Mouse (Mus musculus) layer of hippocampus, adult 2 months (tissue): Measurements from ENCODE around the gene Tada2a. TPM values are rescaled to one million over a fixed set of nuclear protein-coding genes. Genes with fewer than 3 reads are reported as not detected.

Experiments
- DNase-seq, 2 experiments: peaks; one replicate each; pipeline ENCODE4 v3.0.0; 2022; ENCODE audit warnings: low spot score in 2 of 2
- H3K27ac ChIP-seq: fragments of 200-600 bp; 2 replicates; pipeline ENCODE4 v1.8.1; 2022
- H3K4me3 ChIP-seq: fragments of 200-600 bp; 2 replicates; pipeline ENCODE4 v1.8.1; 2022; ENCODE audit warnings: mild to moderate bottlenecking
- CTCF ChIP-seq: fragments of 200-600 bp; conservative IDR thresholded peaks from 2 replicates; pipeline ENCODE4 v1.8.1; 2022; ENCODE audit warnings: antibody characterized with exemption, mild to moderate bottlenecking, moderate library complexity
- long read RNA-seq, 2 experiments: library from polyadenylated mRNA; stranded (forward); transcript quantifications; one replicate each; pipeline ENCODE4 v2.0.0; 2021; ENCODE audit warnings: borderline mapping rate in 2 of 2
- total RNA-seq, 2 experiments: library from RNA; stranded (reverse); gene quantifications; 2 replicates each; pipeline ENCODE4 v1.2.3; 2021

Gene Tada2a
- total RNA-seq = 10 to 100 TPM; 33.0 to 33.8 TPM
- long read RNA-seq, experiment 1, transcript Tada2a-201 (16 exons, 2,151 nt) = major isoform, 14 of 21 reads
- long read RNA-seq, experiment 1, partial matches to known transcripts = 1 of 21 reads
- long read RNA-seq, experiment 1, other reads (novel, unspliced or antisense) = 6 of 21 reads
- long read RNA-seq, experiment 2, transcript Tada2a-201 (16 exons, 2,151 nt) = major isoform, 10 of 20 reads
- long read RNA-seq, experiment 2, partial matches to known transcripts = 1 of 20 reads
- long read RNA-seq, experiment 2, other reads (novel, unspliced or antisense) = 9 of 20 reads

DNA sequence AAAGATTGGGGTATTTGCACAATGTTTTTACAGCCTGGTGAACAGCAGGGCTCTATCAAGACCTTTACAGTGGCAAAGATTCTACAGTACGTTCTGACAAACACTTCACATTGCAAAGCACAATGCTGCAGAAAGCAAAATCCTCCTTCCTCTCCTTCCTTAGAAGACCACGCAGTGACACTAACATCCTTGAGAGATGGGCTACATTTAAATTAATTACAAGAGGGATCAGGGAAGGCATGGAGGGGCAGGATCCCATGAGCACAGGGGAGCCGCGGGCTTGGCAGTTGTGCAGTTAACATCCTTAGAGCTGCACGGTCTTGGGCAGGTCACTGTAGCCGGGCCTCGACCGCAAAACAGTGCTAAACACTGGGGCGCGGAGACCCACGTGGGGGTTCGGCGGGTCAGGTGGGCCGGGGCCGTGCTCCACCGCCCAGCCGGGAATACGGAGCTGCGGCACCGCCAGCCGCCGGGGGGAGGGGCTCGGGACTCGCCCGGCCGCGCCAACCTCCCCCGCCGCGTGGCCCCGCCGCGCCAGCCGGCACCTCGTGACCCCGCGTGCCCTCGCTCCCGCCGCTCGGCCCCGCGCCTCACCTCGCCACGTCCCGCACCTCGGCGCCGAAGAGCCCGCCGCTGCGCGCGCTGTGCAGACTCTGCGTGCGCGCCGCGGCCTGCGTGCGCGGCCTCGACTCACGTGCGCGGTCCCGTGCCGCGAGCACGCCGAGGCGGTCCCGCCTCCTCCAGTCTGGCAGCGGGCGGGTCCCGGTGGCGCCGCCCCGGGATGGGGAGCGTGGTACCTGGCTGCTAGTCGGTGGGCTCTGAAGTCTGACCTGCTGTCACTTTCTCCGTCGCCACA lies at the start of gene Tada2a, which contains the start of gene Acaca:
Tada2a (minus strand) TSS at position 658 of the 856 bp plus-strand sequence.
Acaca (plus strand) TSS at position 730 of the 856 bp plus-strand sequence.
- TF ChIP-seq CTCF = no peak; the same call in 1 of the 2 replicates
- DNase-seq = peak; percentile 47 to 80
- peak within 1 kb of the TSS; percentile 88 for H3K27ac ChIP-seq
- H3K4me3 ChIP-seq = peak within 1 kb of the TSS; percentile 81

DNA sequence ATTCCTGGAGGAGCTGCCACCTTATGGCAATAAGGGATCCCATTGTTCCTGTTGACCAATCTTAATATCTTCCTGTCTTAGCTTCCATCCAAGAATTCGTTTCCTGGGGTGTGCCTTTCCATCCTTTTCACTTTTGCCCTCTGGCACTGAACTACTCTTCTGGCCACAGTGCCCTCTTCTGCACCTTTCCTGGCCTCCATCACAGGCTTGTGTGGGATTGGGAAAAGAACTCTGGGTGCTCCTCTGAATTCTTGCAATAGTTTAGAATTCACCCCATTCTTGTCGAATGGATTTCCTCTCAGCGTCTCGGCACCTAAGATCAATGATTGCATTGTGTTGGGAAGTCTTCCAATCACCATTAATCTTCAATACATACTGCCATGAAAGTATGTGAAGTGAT lies 49.2 kb upstream of the Tada2a start:
- TF ChIP-seq CTCF = no peak
- Histone ChIP-seq H3K27ac (peak overlapping the region; percentile 95; the same call in 1 of the 2 replicates), H3K4me3 (peak overlapping the region; percentile 97)
- DNase-seq = no peak

DNA sequence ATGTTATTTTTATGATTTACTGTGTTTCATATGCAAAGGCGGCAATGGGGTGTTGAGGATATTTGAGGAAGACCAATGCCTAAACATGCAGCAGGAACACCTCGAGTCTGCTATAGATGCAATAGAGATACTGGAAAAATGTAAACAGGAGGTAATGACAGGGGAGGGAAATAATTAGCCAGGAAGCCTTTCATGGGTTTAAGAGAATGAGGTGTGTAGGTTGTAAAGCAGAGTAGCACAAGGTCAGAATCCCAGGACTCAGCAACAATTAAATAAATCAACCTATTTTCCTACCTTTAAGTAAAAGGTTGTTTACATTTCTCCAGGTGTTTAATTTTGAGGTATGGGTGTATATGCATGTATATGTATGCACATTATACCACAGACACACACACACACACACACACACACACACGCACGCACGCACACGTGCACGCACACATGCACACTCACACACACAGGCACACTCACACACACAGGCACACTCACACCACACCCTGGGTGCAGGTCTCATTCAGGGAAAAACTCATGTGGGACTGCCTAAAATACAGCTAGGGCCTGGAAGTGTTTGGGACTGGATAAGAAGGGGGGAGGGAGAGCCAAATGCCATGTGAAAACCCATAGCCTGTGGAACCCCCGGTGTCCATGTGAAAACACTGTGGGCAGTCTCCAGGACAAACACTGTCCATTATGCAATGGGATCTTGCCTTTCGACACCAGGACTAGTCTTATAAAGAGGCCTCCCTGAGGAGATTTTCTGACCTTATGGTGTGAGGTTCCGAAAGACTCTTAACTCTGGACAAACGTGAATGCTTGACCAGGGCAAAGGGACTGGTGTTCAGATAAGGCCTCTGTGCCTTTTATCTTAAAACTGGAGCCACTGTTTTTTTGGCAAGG lies 43.4 kb upstream of the Tada2a start:
- DNase-seq = no peak
- H3K27ac ChIP-seq = no peak overlapping the region
- H3K4me3 ChIP-seq = no peak overlapping the region
- no peak for TF ChIP-seq CTCF

DNA sequence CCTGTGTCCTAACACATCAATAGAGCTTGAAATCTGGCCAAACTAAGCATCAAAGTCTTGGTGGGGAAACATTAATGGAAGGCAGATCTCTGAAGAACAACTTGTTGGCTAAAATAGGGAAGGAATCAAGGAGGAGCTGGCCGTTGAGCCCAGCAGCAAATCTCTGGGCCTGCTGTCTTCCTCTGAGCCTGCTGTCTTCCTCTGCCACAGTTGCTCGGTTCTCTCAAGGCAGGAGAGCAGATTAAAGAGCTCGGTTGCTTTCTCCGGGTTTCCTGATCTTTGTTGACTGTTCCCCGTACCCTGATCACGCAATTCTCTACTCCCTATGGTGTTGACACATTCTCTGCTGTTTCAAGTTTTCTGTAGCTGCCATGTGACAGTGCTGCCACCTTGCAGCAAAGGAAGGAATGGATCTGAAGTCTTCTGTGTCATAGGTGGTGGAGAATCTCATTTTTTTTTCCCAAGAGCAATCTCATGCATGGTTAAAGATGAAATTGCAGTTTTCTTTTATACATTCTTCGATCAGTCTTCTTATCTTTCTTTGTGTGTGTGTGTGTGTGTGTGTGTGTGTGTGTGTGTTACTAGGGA lies 39.4 kb upstream of the Tada2a start:
- DNase-seq = peak; percentile 29 to 44
- peak; percentile 83 for TF ChIP-seq CTCF
- peak overlapping the region; percentile 31; the same call in 1 of the 2 replicates for H3K4me3 ChIP-seq
- peak overlapping the region; percentile 46; the same call in 1 of the 2 replicates for H3K27ac ChIP-seq

DNA sequence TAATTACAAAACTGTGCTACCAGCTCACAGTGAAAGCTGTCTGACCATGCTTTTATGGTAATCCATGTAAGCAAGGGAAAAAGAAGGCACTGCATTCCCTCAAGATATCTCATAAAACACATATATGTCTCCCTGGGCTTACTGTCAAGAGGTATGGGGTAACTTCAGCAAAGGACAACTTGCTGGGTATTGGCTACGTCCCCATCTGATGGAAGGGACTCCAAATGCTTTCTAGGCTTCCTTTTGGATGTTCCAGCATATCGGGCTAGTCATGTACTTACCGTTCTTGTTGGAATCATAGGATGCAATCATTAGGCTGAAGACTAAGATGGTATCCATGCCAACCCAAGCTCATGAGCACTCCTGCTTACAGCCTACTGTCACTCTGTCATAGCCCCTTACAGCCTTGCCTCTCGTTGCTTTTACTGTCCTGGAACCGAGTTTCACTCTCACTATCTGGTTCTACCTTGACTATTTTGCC lies 37.7 kb upstream of the Tada2a start, which contains the start of gene Gm11437:
Gm11437 (minus strand) TSS at position 431 of the 481 bp plus-strand sequence.
- Histone ChIP-seq H3K4me3 (no peak within 1 kb of the TSS), H3K27ac (no peak within 1 kb of the TSS)
- no peak for DNase-seq
- TF ChIP-seq CTCF = no peak

DNA sequence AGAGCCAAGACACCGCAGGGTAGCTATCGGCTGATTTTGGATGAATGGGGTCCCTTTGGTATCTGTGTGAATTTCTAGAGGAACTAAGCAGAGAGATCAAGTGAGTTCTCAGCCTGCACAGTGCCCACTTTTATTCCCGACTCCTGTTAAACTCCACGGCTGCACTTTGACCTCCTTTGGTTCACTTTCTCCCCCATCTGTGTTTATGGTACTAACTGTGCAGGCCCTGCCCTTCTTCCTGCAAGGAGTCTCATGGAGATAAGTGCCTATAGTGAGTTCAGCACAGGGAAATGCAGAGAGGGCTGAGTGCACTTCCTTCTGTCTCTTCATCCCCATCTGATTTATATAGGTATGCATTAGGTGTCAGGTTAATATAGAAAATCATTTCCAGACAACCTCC lies 35.2 kb upstream of the Tada2a start:
- TF ChIP-seq CTCF = no peak
- no peak for DNase-seq
- no peak overlapping the region for H3K4me3 ChIP-seq
- H3K27ac ChIP-seq = no peak overlapping the region

DNA sequence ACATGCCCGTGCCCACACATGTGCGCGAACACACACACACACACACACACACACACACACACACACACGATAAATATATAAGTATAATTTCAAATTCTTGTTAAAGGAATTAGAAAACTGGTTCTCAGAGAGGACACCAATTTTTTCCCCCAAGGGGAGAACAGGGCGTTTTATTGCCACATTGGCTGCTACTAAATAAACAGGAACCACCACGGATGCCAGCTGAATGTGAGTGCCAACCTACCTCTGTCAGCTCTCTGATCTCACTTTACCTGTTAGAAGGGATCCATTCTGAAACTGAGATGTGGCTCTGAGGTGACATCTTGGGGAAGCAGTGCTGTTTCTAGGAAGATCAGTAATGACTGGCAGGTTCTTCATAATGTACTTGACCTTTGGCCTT lies 34.7 kb upstream of the Tada2a start:
- TF ChIP-seq CTCF = no peak
- no peak overlapping the region for H3K4me3 ChIP-seq
- DNase-seq = no peak
- H3K27ac ChIP-seq = no peak overlapping the region

DNA sequence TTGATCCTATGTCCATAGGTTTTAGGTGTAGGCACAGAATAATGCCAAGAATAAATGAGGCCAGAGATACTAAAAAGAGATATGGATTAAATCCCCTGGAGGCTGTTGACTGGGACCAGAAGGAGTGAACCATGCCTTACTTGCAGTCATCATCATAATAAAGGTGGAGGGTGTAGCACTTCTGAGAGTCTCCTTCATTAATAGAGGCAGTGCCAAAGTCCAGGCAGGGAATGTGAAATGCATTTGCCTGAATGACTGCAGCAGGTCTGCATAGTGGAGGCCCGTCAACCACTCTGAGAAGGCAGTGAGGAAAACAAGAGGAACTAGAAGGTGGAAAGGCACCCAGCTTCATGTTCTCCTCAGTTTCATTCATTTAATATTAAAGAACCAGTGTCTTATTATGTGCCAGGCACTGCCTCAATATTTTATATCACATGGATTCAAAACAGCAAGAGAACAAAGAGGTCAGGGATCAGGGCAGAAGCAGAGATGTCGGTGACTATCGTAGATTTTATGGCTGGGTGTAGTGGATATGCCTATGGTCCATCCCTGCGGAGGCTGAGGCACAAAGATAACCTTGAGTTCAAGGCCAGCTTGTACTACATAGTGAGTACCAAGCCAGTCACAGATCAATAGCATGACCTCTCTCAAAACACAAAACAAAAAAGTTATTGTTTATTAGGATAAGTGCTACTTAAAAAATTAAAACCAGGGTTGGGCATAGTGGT lies 27.3 kb upstream of the Tada2a start:
- DNase-seq = no peak
- H3K4me3 ChIP-seq = no peak overlapping the region
- no peak overlapping the region for H3K27ac ChIP-seq
- no peak for TF ChIP-seq CTCF

DNA sequence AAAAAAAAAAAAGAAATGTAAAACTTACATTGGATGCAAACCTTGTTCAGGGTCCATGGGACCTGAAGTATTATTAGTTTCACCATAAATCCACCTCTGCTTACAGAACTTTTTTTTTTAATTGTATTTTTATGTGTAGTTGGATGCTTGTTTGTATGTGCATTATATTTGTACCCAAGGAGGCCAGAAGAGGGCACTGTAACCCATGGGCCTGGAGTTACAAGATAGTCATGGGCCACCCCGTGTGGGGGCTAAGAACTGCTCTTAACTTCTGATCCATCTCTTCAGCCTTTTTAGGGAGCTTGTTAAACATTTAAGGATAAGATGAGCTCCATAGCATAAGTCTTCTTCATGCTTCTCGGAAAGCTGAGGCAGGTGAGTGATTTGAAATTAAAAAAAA lies 21.5 kb upstream of the Tada2a start:
- TF ChIP-seq CTCF = peak; percentile 67
- Histone ChIP-seq H3K4me3 (no peak overlapping the region), H3K27ac (no peak overlapping the region)
- DNase-seq = no peak

DNA sequence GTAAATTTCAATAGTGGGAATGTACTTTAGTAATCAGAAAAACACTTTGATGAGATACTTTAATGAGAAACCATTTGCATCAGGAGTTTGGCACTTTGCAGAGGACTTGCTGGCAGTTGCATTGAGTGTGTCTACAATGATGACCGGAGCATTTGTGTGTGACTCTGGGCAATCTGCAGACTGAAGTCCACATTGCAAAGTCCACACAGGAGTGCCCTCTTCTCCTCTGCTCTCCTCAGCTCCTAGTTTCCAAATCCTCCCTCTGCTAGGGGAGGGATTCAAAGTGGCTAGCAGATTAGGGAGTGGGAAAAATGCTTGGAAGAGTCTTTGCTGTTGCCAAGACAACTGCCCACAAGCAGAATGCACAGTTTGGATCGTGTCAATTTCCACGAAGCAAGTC lies 16.7 kb upstream of the Tada2a start:
- TF ChIP-seq CTCF = no peak

DNA sequence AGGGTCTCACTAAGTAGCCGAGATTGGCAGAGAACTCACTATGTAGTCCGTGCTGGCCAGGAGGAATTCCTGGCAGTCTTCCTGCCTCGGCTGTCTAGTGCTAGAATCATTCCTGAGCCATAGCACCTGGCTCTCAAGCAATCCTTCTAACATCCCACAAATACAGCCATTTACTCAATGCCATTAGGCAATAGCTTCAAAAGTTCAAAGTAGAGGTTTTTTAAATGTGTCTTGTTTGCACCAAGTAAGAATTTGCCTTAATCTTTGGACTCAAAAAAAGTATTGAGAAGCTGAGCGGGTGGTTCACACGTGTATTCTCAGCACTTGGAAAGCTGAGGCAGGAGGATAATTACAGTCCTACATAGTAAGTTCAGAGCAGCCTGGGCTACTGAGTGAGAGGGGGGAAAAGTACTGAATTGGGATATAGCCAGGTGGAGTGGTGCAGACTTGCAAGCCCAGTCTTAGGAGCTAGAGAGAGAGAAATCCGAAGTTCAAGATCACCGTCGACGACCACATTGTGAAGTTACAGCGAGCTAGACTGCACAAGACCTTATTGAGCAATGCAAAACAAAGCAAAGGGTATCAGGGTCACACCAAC lies 15.9 kb upstream of the Tada2a start:
- no peak overlapping the region for H3K27ac ChIP-seq
- no peak for TF ChIP-seq CTCF
- no peak overlapping the region for H3K4me3 ChIP-seq
- DNase-seq = no peak

More for the DNA sequence above, 16.7 kb upstream of the Tada2a start:
- Histone ChIP-seq H3K4me3 (no peak overlapping the region), H3K27ac (no peak overlapping the region)
- DNase-seq = no peak
